Mouse (Mus musculus) common myeloid progenitor, adult 5-6 weeks (primary cell): ENCODE measurements around the gene Mt2. TPM values are rescaled to one million over a fixed set of nuclear protein-coding genes. Genes with fewer than 3 reads are reported as not detected.

ENCODE experiments used
- ATAC-seq: replicated peaks from 2 replicates; pipeline ENCODE4 v1.8.0; 2016; ENCODE audit warnings: low read depth, mild to moderate bottlenecking, moderate TSS enrichment, inconsistent platforms; ENCODE audit not compliant: poor library complexity, severe bottlenecking
- total RNA-seq: library from RNA; stranded (forward); fragments of 200-1000, 187-1606 nt; gene quantifications from 2 replicates; pipeline ENCODE4 v1.2.3, GENCODE M21; 2017

Gene Mt2
- total RNA-seq, 1 experiment from 2014 or later, result 113 TPM

- ATAC-seq, result no peak
Observed at GRCm38 (mm10) chr8:94192926-94193325, 20.5 kb downstream of the Mt2 start.

- no peak for ATAC-seq
Observed at GRCm38 (mm10) chr8:94194591-94195223, 22.2 kb downstream of the Mt2 start.

GRCm38 (mm10) chr8:94199202-94199869, 26.9 kb downstream of the Mt2 start:
- peak; percentile 89 for ATAC-seq

GRCm38 (mm10) chr8:94204043-94204442, 31.6 kb downstream of the Mt2 start:
- no peak for ATAC-seq

GRCm38 (mm10) chr8:94205736-94206135, 33.3 kb downstream of the Mt2 start:
- ATAC-seq, result peak; percentile 99

GRCm38 (mm10) chr8:94206256-94206655, 33.8 kb downstream of the Mt2 start:
- no peak for ATAC-seq

GRCm38 (mm10) chr8:94207491-94207890, 35.0 kb downstream of the Mt2 start:
- ATAC-seq, result no peak

GRCm38 (mm10) chr8:94209639-94210038, 37.2 kb downstream of the Mt2 start:
- ATAC-seq, result no peak

GRCm38 (mm10) chr8:94210225-94210624, 37.8 kb downstream of the Mt2 start:
- no peak for ATAC-seq

- no peak for ATAC-seq
Observed at GRCm38 (mm10) chr8:94213819-94214218, 41.4 kb downstream of the Mt2 start.

- ATAC-seq, result peak; percentile 96
Observed at GRCm38 (mm10) chr8:94214252-94215173, 42.0 kb downstream of the Mt2 start, which contains the start of gene Nup93. Gene Nup93, plus strand, starts transcription at chr8:94214564.

Other genes with a start within 250 kb of the Mt2 start
- gene Amfr, start 159.8 kb upstream of the Mt2 start, total RNA-seq, result 60.7 and 88.1 TPM in 2 replicates
- gene Nudt21, start 135.6 kb upstream of the Mt2 start, total RNA-seq, result 66.5 and 103 TPM in 2 replicates
- gene Ogfod1, start 135.5 kb upstream of the Mt2 start, total RNA-seq, result 12.5 and 16.8 TPM in 2 replicates
- 4.5 and 4.8 TPM in 2 replicates for gene Bbs2, start 73.7 kb upstream of the Mt2 start, total RNA-seq
- not detected in 2 replicates for gene Mt4, start 35.5 kb upstream of the Mt2 start, total RNA-seq
- not detected in 2 replicates for gene Mt3, start 20.1 kb upstream of the Mt2 start, total RNA-seq
- gene Mt1, start 6.4 kb downstream of the Mt2 start, total RNA-seq, result 115 and 180 TPM in 2 replicates
- gene Nup93, start 41.9 kb downstream of the Mt2 start, total RNA-seq, result 42.3 and 46.4 TPM in 2 replicates
- gene Slc12a3, start 156.5 kb downstream of the Mt2 start, total RNA-seq, result 0.49 TPM in 1 of 2 replicates, not detected in the other
- 71.4 and 79.8 TPM in 2 replicates for gene Herpud1, start 213.8 kb downstream of the Mt2 start, total RNA-seq